Mouse (Mus musculus): ENCODE data around the gene Klhl4. TPM values are rescaled to one million over a fixed set of nuclear protein-coding genes. Genes with fewer than 3 reads are reported as not detected.

Klhl4 gene
- polyA plus RNA-seq, 1 experiment = not detected

DNA sequence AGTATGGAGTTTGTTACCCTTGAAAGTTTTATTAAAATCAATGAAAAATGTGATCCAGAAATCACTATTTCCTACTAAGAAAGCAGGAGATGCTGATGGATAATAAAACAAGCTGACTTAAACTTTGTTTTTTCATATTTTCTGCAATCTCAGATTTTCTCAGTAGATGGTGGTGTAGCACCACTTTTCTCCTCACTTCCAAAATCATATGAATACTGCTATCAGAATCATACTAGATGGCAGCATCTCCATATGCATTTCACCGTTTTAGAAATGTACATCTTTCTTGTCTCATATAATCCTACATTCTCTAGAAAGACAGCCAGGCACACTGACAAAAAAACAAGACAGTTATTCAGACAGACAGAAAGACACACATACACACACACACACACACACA is 108.2 kb downstream of the Klhl4 start:
- Histone ChIP-seq H3ac (ENCODE audit: control insufficient read depth, insufficient read length) (no peak overlapping the region), H3K4me2 (ENCODE audit: low read depth) (no peak overlapping the region), H3K4me3 (no peak overlapping the region), H3K79me2 (ENCODE audit: control insufficient read depth, insufficient read depth) (no peaks in the 10 kb centered on the region), H3K36me3 (ENCODE audit: control insufficient read depth, insufficient read depth) (no peaks in the 10 kb centered on the region), H3K27me3 (ENCODE audit: control insufficient read depth, insufficient read depth, insufficient read length) (no peaks in the 10 kb centered on the region)
- TF ChIP-seq MYOG (IDR thresholded peaks at IDR 0.05; ENCODE audit: control insufficient read depth in 1 of 3, insufficient read depth in 1 of 3, insufficient read length in 2 of 3, low read depth in 2 of 3) = no peak
- TF ChIP-seq E2F4 (IDR thresholded peaks at IDR 0.05; ENCODE audit: insufficient read depth) = no peak
- TF ChIP-seq TCF3 (IDR thresholded peaks at IDR 0.05; ENCODE audit: insufficient read length, low read depth) = no peak
- no peak for TF ChIP-seq USF1 (IDR thresholded peaks at IDR 0.05; ENCODE audit: low read depth)
- no peak for TF ChIP-seq POLR2AphosphoS2 (IDR thresholded peaks at IDR 0.05; ENCODE audit: insufficient read length, low read depth)
- TF ChIP-seq REST (IDR thresholded peaks at IDR 0.05; ENCODE audit: insufficient read depth, insufficient read length) = no peak
- TF ChIP-seq CEBPB (IDR thresholded peaks at IDR 0.05; ENCODE audit: insufficient read depth, poor library complexity, severe bottlenecking) = no peak
- no peak for TF ChIP-seq MYOD1 (IDR thresholded peaks at IDR 0.05; ENCODE audit: control insufficient read depth in 1 of 3, insufficient read length in 2 of 3, low read depth in 2 of 3)
- TF ChIP-seq TCF12 (IDR thresholded peaks at IDR 0.05; ENCODE audit: insufficient read depth, poor library complexity, severe bottlenecking) = no peak
- TF ChIP-seq SRF (IDR thresholded peaks at IDR 0.05; ENCODE audit: control insufficient read depth, insufficient read length, low read depth) = no peak
- TF ChIP-seq MAX (IDR thresholded peaks at IDR 0.05; ENCODE audit: low read depth) = no peak
- TF ChIP-seq POLR2A (IDR thresholded peaks at IDR 0.05; ENCODE audit: insufficient read length, low read depth) = no peak

Data from myocyte (in vitro differentiated cells).